Mouse (Mus musculus) megakaryocyte, adult 5-6 weeks (primary cell): ENCODE data around the gene Usp17lc. TPM values are rescaled to one million over a fixed set of nuclear protein-coding genes. Genes with fewer than 3 reads are reported as not detected.
"Not testable (repeated sequence)": the region's sequence is repeated elsewhere in the genome, so short reads cannot be mapped to it uniquely, and the experiment has no call there.

Source experiments
- ATAC-seq: 2 replicates; pipeline ENCODE4 v1.8.0; 2016; ENCODE audit warnings: mild to moderate bottlenecking, inconsistent platforms; ENCODE audit not compliant: poor library complexity, severe bottlenecking
- total RNA-seq, 2 experiments: library from RNA; stranded (forward) in 1 of 2; stranded (reverse) in 1 of 2; fragments of 153-499, 151-499 nt in 1 of 2; fragments of 221-1000, 200-1000 nt in 1 of 2; gene quantifications; 2 replicates each; pipeline versions ENCODE4 v1.2.3 to v1.2.4; 2015 to 2017

The Usp17lc gene
- total RNA-seq (2015) (not detected in 2 replicates), total RNA-seq (2017) (not detected in 2 replicates)

DNA sequence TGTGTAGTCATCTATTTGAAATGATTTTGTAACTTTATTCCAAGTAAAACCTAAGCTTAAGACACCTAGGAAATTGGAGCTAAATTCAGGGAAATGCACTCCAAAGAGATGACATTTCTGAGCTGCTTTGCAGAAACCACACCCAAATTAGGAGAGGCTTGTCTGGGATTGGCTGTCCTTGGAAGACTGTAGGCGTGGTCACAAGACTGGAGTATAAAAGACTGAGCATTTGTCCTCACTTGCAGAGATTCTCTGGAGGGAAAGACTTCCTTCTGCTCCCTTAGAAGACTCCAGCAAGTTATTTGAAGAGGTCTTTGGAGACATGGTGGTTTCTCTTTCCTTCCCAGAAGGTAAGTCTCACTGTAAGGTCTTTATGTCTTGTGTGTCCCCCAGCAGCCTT, at the start of gene Usp17lc:
Gene Usp17lc (plus strand): TSS at position 301 of the 400 bp plus-strand sequence.
- not testable (repeated sequence) for ATAC-seq

GRCm38 (mm10) chr7:103386077-103386476, 28.8 kb upstream of the Usp17lc start, which contains the start of gene Olfr603:
Olfr603 (minus strand) TSS chr7:103386177.
- ATAC-seq: no peak

DNA sequence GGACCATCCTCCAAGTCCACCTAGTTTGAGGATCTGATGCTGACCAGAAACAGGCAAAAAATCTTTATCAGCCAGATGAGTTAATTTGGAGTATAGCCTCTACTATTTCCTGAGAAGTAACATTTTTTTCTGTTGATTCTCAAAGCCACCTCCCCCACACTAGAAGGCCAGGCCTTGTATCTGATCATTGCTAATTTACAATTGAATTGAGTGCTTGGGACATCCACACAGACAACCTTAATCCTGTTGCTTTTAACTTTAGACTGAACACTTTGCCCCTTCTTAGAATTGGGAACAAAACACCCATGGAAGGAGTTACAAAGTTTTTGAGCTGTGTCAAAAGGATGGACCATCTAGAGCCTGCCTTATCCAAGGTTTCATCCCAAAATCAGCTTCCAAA, 17.1 kb upstream of the Usp17lc start:
- ATAC-seq: no peak

DNA sequence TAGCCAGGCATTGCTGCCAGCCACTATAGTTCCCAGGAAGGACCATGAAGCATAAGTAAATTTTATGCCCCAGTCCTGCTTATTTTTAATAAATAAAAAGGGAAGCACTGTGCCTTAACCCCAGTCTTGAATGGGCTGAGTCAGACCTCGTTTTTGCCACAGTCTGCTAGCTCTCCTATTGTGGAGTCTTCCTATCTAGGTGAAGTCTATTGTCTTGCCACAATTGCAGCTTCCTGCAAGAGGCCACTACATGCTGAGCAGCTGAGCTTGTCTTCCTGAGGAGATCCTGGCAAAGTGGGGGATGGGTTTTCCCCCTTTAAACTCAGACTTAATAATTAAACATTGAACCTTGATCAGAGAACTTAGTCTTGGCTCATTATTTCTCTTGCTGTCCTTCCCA, 15.9 kb upstream of the Usp17lc start:
- no peak for ATAC-seq

DNA sequence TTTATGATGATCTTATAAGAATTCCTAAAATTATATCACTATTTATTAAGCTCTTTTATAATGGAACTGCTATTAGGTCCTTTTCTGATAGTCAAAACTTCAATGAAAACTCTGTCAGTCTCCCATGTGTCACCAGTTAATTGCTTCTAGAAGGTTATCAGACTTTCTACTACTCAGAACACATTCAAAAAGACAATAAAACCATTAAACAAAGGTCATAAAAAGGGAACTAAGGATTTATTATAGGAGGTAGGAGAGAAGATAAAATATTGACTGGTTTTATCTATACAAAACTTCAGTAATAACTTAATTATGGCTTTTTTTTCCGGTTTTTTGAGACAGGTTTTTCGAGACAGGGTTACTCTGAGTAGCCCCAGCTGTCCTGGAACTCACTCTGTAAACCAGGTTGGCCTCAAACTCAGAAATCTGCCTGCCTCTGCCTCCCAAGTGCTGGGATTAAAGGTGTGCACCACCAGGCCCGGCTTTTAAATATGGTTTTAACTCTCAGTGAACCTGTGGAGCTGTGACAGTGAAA, 8.3 kb upstream of the Usp17lc start:
- ATAC-seq: not testable (repeated sequence)

DNA sequence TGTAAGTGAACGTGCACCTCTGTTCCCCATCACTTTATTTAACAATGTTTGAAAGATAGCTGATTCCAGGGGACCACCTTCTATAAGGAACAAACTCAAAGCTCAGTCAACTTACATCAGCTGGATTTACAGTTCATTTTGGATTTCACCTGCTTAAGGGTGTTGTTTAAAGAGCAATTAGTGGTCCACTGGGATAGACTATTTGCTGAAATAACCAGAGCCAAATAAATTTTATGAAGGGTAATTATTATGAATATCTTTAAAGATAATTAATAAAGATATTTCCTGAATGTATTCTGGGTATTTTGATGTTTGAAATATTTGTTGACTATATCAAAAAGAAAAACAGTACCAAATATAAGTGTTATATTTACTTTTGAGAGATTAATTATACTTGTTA, 30.5 kb downstream of the Usp17lc start, which contains the start of gene Olfr605:
Gene Olfr605 (minus strand): TSS at position 101 of the 400 bp plus-strand sequence.
- ATAC-seq: no peak

- ATAC-seq: no peak
Observed at GRCm38 (mm10) chr7:103448746-103449145, 33.9 kb downstream of the Usp17lc start, which contains the start of gene Olfr606. Olfr606 (plus strand) TSS chr7:103449046.

GRCm38 (mm10) chr7:103460590-103460989, 45.7 kb downstream of the Usp17lc start:
- no peak for ATAC-seq

Other genes with a start within 250 kb of the Usp17lc start
- gene Olfr591, start 236.7 kb upstream of the Usp17lc start, total RNA-seq (2015): not detected in 2 replicates
- not detected in 2 replicates for gene Olfr591, start 236.7 kb upstream of the Usp17lc start, total RNA-seq (2017)
- not detected in 2 replicates for gene Olfr592, start 230.3 kb upstream of the Usp17lc start, total RNA-seq (2015)
- gene Olfr592, start 230.3 kb upstream of the Usp17lc start, total RNA-seq (2017): not detected in 2 replicates
- gene Olfr593, start 203.2 kb upstream of the Usp17lc start, total RNA-seq (2015): not detected in 2 replicates
- gene Olfr593, start 203.2 kb upstream of the Usp17lc start, total RNA-seq (2017): not detected in 2 replicates
- not detected in 2 replicates for gene Olfr594, start 198.1 kb upstream of the Usp17lc start, total RNA-seq (2015)
- gene Olfr594, start 198.1 kb upstream of the Usp17lc start, total RNA-seq (2017): not detected in 2 replicates
- not detected in 2 replicates for gene Usp17ld, start 162.6 kb upstream of the Usp17lc start, total RNA-seq (2015)
- gene Usp17ld, start 162.6 kb upstream of the Usp17lc start, total RNA-seq (2017): not detected in 2 replicates
- not detected in 2 replicates for gene Olfr596, start 109.4 kb upstream of the Usp17lc start, total RNA-seq (2015)
- gene Olfr596, start 109.4 kb upstream of the Usp17lc start, total RNA-seq (2017): not detected in 2 replicates
- not detected in 2 replicates for gene Olfr597, start 98.8 kb upstream of the Usp17lc start, total RNA-seq (2015)
- gene Olfr597, start 98.8 kb upstream of the Usp17lc start, total RNA-seq (2017): not detected in 2 replicates
- gene Olfr598, start 91.5 kb upstream of the Usp17lc start, total RNA-seq (2015): not detected in 2 replicates
- gene Olfr598, start 91.5 kb upstream of the Usp17lc start, total RNA-seq (2017): not detected in 2 replicates
- not detected in 2 replicates for gene Olfr599, start 79.2 kb upstream of the Usp17lc start, total RNA-seq (2015)
- gene Olfr599, start 79.2 kb upstream of the Usp17lc start, total RNA-seq (2017): not detected in 2 replicates
- not detected in 2 replicates for gene Olfr600, start 65.4 kb upstream of the Usp17lc start, total RNA-seq (2015)
- gene Olfr600, start 65.4 kb upstream of the Usp17lc start, total RNA-seq (2017): not detected in 2 replicates
- gene Olfr601, start 52.4 kb upstream of the Usp17lc start, total RNA-seq (2015): not detected in 2 replicates
- gene Olfr601, start 52.4 kb upstream of the Usp17lc start, total RNA-seq (2017): not detected in 2 replicates
- gene Olfr603, start 28.9 kb upstream of the Usp17lc start, total RNA-seq (2015): not detected in 2 replicates
- gene Olfr603, start 28.9 kb upstream of the Usp17lc start, total RNA-seq (2017): not detected in 2 replicates
- gene Olfr605, start 30.4 kb downstream of the Usp17lc start, total RNA-seq (2015): not detected in 2 replicates
- not detected in 2 replicates for gene Olfr605, start 30.4 kb downstream of the Usp17lc start, total RNA-seq (2017)
- not detected in 2 replicates for gene Olfr606, start 34.0 kb downstream of the Usp17lc start, total RNA-seq (2015)
- not detected in 2 replicates for gene Olfr606, start 34.0 kb downstream of the Usp17lc start, total RNA-seq (2017)
- not detected in 2 replicates for gene Olfr607, start 49.1 kb downstream of the Usp17lc start, total RNA-seq (2015)
- not detected in 2 replicates for gene Olfr607, start 49.1 kb downstream of the Usp17lc start, total RNA-seq (2017)
- gene Olfr608, start 54.8 kb downstream of the Usp17lc start, total RNA-seq (2015): not detected in 2 replicates
- not detected in 2 replicates for gene Olfr608, start 54.8 kb downstream of the Usp17lc start, total RNA-seq (2017)
- not detected in 2 replicates for gene Olfr609, start 83.0 kb downstream of the Usp17lc start, total RNA-seq (2015)
- gene Olfr609, start 83.0 kb downstream of the Usp17lc start, total RNA-seq (2017): not detected in 2 replicates
- gene Olfr610, start 97.0 kb downstream of the Usp17lc start, total RNA-seq (2015): not detected in 2 replicates
- gene Olfr610, start 97.0 kb downstream of the Usp17lc start, total RNA-seq (2017): not detected in 2 replicates
- gene Olfr611, start 105.8 kb downstream of the Usp17lc start, total RNA-seq (2015): not detected in 2 replicates
- gene Olfr611, start 105.8 kb downstream of the Usp17lc start, total RNA-seq (2017): not detected in 2 replicates
- gene Olfr612, start 127.6 kb downstream of the Usp17lc start, total RNA-seq (2015): not detected in 2 replicates
- gene Olfr612, start 127.6 kb downstream of the Usp17lc start, total RNA-seq (2017): not detected in 2 replicates
- not detected in 2 replicates for gene Olfr613, start 133.0 kb downstream of the Usp17lc start, total RNA-seq (2015)
- not detected in 2 replicates for gene Olfr613, start 133.0 kb downstream of the Usp17lc start, total RNA-seq (2017)
- not detected in 2 replicates for gene Olfr615, start 141.0 kb downstream of the Usp17lc start, total RNA-seq (2015)
- gene Olfr615, start 141.0 kb downstream of the Usp17lc start, total RNA-seq (2017): not detected in 2 replicates
- not detected in 2 replicates for gene Olfr616, start 154.1 kb downstream of the Usp17lc start, total RNA-seq (2015)
- gene Olfr616, start 154.1 kb downstream of the Usp17lc start, total RNA-seq (2017): not detected in 2 replicates
- gene Olfr617, start 158.0 kb downstream of the Usp17lc start, total RNA-seq (2015): not detected in 2 replicates
- gene Olfr617, start 158.0 kb downstream of the Usp17lc start, total RNA-seq (2017): not detected in 2 replicates
- gene Olfr618, start 175.0 kb downstream of the Usp17lc start, total RNA-seq (2015): not detected in 2 replicates
- not detected in 2 replicates for gene Olfr618, start 175.0 kb downstream of the Usp17lc start, total RNA-seq (2017)
- not detected in 2 replicates for gene Olfr619, start 185.5 kb downstream of the Usp17lc start, total RNA-seq (2015)
- gene Olfr619, start 185.5 kb downstream of the Usp17lc start, total RNA-seq (2017): not detected in 2 replicates
- not detected in 2 replicates for gene Olfr620, start 197.5 kb downstream of the Usp17lc start, total RNA-seq (2015)
- not detected in 2 replicates for gene Olfr620, start 197.5 kb downstream of the Usp17lc start, total RNA-seq (2017)
- not detected in 2 replicates for gene Olfr622, start 227.6 kb downstream of the Usp17lc start, total RNA-seq (2015)
- gene Olfr622, start 227.6 kb downstream of the Usp17lc start, total RNA-seq (2017): not detected in 2 replicates
- gene Olfr623, start 248.6 kb downstream of the Usp17lc start, total RNA-seq (2015): not detected in 2 replicates
- not detected in 2 replicates for gene Olfr623, start 248.6 kb downstream of the Usp17lc start, total RNA-seq (2017)